Mouse (Mus musculus) splenic B cell, adult 2 months (primary cell): ENCODE measurements around the gene Rwdd3.

Experiments
- DNase-seq: peaks from one replicate; pipeline ENCODE4 v3.0.0-alpha.2; 2011; ENCODE audit warnings: low read depth, low spot score
- H3K27me3 ChIP-seq: 2 replicates; pipeline ENCODE4 v1.6.1; 2012; ENCODE audit warnings: mild to moderate bottlenecking, low read length, moderate library complexity, mixed read lengths; ENCODE audit not compliant: control insufficient read depth, poor library complexity, insufficient read depth, severe bottlenecking
- H3K36me3 ChIP-seq: 2 replicates; pipeline ENCODE4 v1.6.1; 2012; ENCODE audit warnings: mild to moderate bottlenecking, low read length, moderate library complexity, mixed read lengths; ENCODE audit not compliant: control insufficient read depth, poor library complexity, insufficient read depth, severe bottlenecking

Rwdd3 gene

GRCm38 (mm10) chr3:121127171-121127570 lies 44.3 kb downstream of the Rwdd3 start:
- DNase-seq, result no peak

DNA sequence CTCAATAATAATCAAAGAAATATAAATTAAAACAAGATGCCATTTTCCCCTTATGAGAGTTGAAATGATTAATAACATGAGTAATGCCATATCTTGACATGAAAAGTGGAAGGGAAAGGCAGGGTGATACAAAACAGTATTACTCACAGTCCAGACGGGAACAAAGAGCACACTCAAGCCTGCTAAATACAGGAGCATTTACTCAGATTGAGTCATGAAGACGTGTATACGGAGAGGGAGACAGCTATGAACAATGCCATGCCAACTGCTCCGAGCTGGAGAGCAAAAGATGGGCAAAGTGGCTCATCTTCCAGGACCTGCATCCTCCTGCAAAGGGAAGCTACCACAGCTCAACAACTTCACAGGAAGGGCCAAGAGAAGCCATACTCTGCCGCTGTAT lies 45.0 kb downstream of the Rwdd3 start:
- H3K27me3 ChIP-seq, result no peaks in the 10 kb centered on the region
- DNase-seq, result no peak
- H3K36me3 ChIP-seq, result no peaks in the 10 kb centered on the region

More at GRCm38 (mm10) chr3:121127171-121127570, 44.3 kb downstream of the Rwdd3 start:
- no peaks in the 10 kb centered on the region for H3K27me3 ChIP-seq
- no peaks in the 10 kb centered on the region for H3K36me3 ChIP-seq

- no peak for DNase-seq
- no peaks in the 10 kb centered on the region for H3K36me3 ChIP-seq
- no peaks in the 10 kb centered on the region for H3K27me3 ChIP-seq
These were observed 50.4 kb downstream of the Rwdd3 start for GRCm38 (mm10) chr3:121121072-121121471.

- Histone ChIP-seq H3K27me3 (no peaks in the 10 kb centered on the region), H3K36me3 (no peaks in the 10 kb centered on the region)
- no peak for DNase-seq
These were observed 54.9 kb downstream of the Rwdd3 start for GRCm38 (mm10) chr3:121116590-121116989.

DNA sequence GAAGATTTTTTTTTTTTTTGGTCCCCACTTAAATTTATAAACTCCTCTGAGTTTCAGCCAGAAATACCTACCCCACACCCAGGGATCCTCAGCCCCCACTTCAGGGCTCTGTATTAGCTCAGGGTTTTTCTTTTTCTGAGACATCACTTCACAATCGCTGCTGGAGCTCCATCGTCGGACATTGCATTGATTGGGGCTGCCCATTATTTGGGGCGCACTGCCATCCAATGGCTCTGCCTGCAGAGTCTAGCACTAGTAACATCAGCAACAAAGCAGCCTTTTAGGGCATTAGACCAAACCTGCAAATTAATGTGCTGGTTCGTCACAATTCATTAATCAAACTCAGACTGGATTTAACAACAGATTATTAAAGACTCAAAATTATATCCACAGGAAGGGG lies 55.4 kb downstream of the Rwdd3 start:
- Histone ChIP-seq H3K36me3 (no peaks in the 10 kb centered on the region), H3K27me3 (no peaks in the 10 kb centered on the region)
- no peak for DNase-seq

DNA sequence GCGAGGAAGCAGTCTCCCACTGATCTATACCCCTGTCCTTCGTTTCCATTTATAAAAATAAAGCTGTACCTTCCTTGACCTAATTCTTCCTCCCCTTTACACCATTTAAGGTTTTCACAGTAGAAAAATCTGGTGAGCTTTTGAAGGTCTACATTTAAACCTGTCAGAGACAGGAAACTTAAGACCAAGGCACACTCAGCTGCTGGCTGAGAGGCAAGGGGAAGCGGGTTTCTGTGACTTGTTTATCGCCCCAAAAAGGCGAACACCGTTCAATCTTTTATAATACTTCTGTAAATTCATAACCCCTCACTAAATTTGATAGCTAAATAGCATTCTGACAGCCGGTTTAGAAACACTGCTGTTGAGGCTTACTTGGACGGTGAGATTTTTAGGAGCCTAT lies 60.4 kb downstream of the Rwdd3 start:
- no peaks in the 10 kb centered on the region for H3K36me3 ChIP-seq
- no peak for DNase-seq
- H3K27me3 ChIP-seq, result no peaks in the 10 kb centered on the region

DNA sequence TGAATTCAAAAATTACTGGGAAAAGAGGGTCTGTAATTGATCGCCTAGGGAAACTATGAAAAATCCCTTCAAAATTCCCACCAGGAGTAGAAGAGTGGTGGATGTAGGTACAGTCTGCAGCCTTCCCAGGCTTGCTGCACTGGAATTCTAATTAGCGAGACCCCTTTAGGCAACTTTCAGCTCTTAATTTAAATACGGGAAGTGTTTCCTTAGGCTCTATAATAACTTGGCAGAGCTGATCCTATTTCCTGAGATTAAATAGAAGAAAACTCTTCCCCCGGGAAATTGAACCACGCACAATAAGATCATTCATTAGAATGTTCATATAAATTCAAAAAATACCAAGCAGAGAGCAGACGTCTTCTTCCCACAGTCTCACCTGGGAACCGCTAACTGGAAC lies 61.1 kb downstream of the Rwdd3 start:
- DNase-seq, result no peak
- no peaks in the 10 kb centered on the region for H3K27me3 ChIP-seq
- H3K36me3 ChIP-seq, result no peaks in the 10 kb centered on the region

GRCm38 (mm10) chr3:121107481-121107880 lies 64.0 kb downstream of the Rwdd3 start:
- DNase-seq, result no peak
- Histone ChIP-seq H3K27me3 (no peaks in the 10 kb centered on the region), H3K36me3 (no peaks in the 10 kb centered on the region)

DNA sequence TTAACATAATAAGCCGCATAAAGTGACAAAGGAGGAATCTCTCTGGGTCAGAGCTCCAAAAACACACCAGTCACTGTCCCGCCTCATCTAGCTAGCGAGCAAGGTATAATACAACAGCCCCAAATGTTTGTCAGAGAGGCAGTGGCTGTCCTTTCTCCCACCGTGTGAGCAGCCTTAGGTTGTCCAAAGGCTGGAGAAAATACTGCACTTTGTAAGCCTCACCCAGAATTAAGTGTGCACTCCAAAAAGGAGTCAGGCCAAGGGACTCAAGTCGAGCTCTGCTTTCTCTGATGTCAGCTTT lies 66.1 kb downstream of the Rwdd3 start:
- Histone ChIP-seq H3K27me3 (no peaks in the 10 kb centered on the region), H3K36me3 (no peaks in the 10 kb centered on the region)
- DNase-seq, result no peak
